Mouse (Mus musculus): ENCODE results near the gene Smc3. TPM values are rescaled to one million over a fixed set of nuclear protein-coding genes. Genes with fewer than 3 reads are reported as not detected.
A peak's percentile ranks its signal among the peaks of the same experiment; 100 is the strongest.

The Smc3 gene
- polyA plus RNA-seq, 1 experiment from 2014 or later: 45.0 TPM

- Histone ChIP-seq H3K4me1 (replicated peaks) (peaks cover 11% of the 10 kb centered on the region; the same call in 1 of the 2 replicates), H3K4me2 (peak within 1 kb of the TSS; percentile 74), H3K9ac (0 out of 2 replicates have a peak within 1 kb of the TSS, but pooled peaks have one; percentile 29), H3K36me3 (no peaks in the 10 kb centered on the region), H3K27ac (no peak within 1 kb of the TSS), H3K9me3 (replicated peaks) (no peaks in the 10 kb centered on the region), H3K27me3 (peaks cover 86% of the 10 kb centered on the region), H3K4me3 (replicated peaks) (peak within 1 kb of the TSS; percentile 57)
- DNase-seq: no peak
- no peak for ATAC-seq (ENCODE audit: low read depth)
- WGBS (ENCODE audit: insufficient replicate concordance): 2% methylated on average over 73 of the region's 82 CpGs
Observed at GRCm38 (mm10) chr19:53676718-53677634, 76.8 kb downstream of the Smc3 start, which contains the start of gene Rbm20. Rbm20 (plus strand) TSS chr19:53677306.

GRCm38 (mm10) chr19:53679194-53679593 is 79.0 kb downstream of the Smc3 start:
- no peak overlapping the region for H3K27ac ChIP-seq
- no peak overlapping the region for H3K4me3 ChIP-seq (replicated peaks)
- H3K4me2 ChIP-seq: no peak overlapping the region
- no peaks in the 10 kb centered on the region for H3K9me3 ChIP-seq (replicated peaks)
- H3K9ac ChIP-seq: no peak overlapping the region
- DNase-seq: no peak
- peaks cover 11% of the 10 kb centered on the region; the same call in 1 of the 2 replicates for H3K4me1 ChIP-seq (replicated peaks)
- no peak for ATAC-seq (ENCODE audit: low read depth)
- 85% methylated on average over 9 of the region's 9 CpGs for WGBS (ENCODE audit: insufficient replicate concordance)
- H3K27me3 ChIP-seq: peaks cover 89% of the 10 kb centered on the region
- no peaks in the 10 kb centered on the region for H3K36me3 ChIP-seq

GRCm38 (mm10) chr19:53679981-53680380 is 79.8 kb downstream of the Smc3 start:
- Histone ChIP-seq H3K27me3 (peaks cover 84% of the 10 kb centered on the region), H3K9me3 (replicated peaks) (no peaks in the 10 kb centered on the region), H3K4me1 (replicated peaks) (peaks cover 11% of the 10 kb centered on the region; the same call in 1 of the 2 replicates), H3K4me3 (replicated peaks) (no peak overlapping the region), H3K9ac (no peak overlapping the region), H3K36me3 (no peaks in the 10 kb centered on the region), H3K27ac (no peak overlapping the region), H3K4me2 (no peak overlapping the region)
- DNase-seq (no peak), ATAC-seq (ENCODE audit: low read depth) (no peak)
- 64% methylated on average over 7 of the region's 7 CpGs for WGBS (ENCODE audit: insufficient replicate concordance)

- no peak for DNase-seq
- Histone ChIP-seq H3K9me3 (replicated peaks) (no peaks in the 10 kb centered on the region), H3K4me3 (replicated peaks) (no peak overlapping the region), H3K27me3 (peaks cover 60% of the 10 kb centered on the region), H3K4me2 (no peak overlapping the region), H3K4me1 (replicated peaks) (no peaks in the 10 kb centered on the region), H3K36me3 (no peaks in the 10 kb centered on the region), H3K27ac (no peak overlapping the region), H3K9ac (no peak overlapping the region)
- 43% methylated on average over 8 of the region's 8 CpGs for WGBS (ENCODE audit: insufficient replicate concordance)
- no peak for ATAC-seq (ENCODE audit: low read depth)
Observed at GRCm38 (mm10) chr19:53682427-53682826, 82.2 kb downstream of the Smc3 start.

GRCm38 (mm10) chr19:53687592-53687991 is 87.4 kb downstream of the Smc3 start:
- Histone ChIP-seq H3K4me2 (no peak overlapping the region), H3K27ac (no peak overlapping the region), H3K4me3 (replicated peaks) (no peak overlapping the region), H3K9ac (no peak overlapping the region), H3K4me1 (replicated peaks) (no peaks in the 10 kb centered on the region), H3K36me3 (no peaks in the 10 kb centered on the region), H3K9me3 (replicated peaks) (no peaks in the 10 kb centered on the region), H3K27me3 (peaks cover 17% of the 10 kb centered on the region)
- DNase-seq (no peak), ATAC-seq (ENCODE audit: low read depth) (no peak)
- 79% methylated on average over 5 of the region's 5 CpGs for WGBS (ENCODE audit: insufficient replicate concordance)

- Histone ChIP-seq H3K9me3 (replicated peaks) (no peaks in the 10 kb centered on the region), H3K4me3 (replicated peaks) (no peak overlapping the region), H3K27ac (no peak overlapping the region), H3K4me2 (no peak overlapping the region), H3K4me1 (replicated peaks) (no peaks in the 10 kb centered on the region), H3K27me3 (no peaks in the 10 kb centered on the region), H3K9ac (no peak overlapping the region), H3K36me3 (no peaks in the 10 kb centered on the region)
- ATAC-seq (ENCODE audit: low read depth) (no peak), DNase-seq (no peak)
- 66% methylated on average over 10 of the region's 10 CpGs for WGBS (ENCODE audit: insufficient replicate concordance)
Observed at GRCm38 (mm10) chr19:53690816-53691215, 90.6 kb downstream of the Smc3 start.

GRCm38 (mm10) chr19:53694020-53694419 is 93.8 kb downstream of the Smc3 start:
- WGBS (ENCODE audit: insufficient replicate concordance): 20% methylated on average over 1 of the region's 1 CpGs
- H3K27me3 ChIP-seq: no peaks in the 10 kb centered on the region
- no peaks in the 10 kb centered on the region for H3K9me3 ChIP-seq (replicated peaks)
- no peaks in the 10 kb centered on the region for H3K4me1 ChIP-seq (replicated peaks)
- H3K4me3 ChIP-seq (replicated peaks): no peak overlapping the region
- no peaks in the 10 kb centered on the region for H3K36me3 ChIP-seq
- ATAC-seq (ENCODE audit: low read depth) (no peak), DNase-seq (no peak)
- no peak overlapping the region for H3K4me2 ChIP-seq
- no peak overlapping the region for H3K9ac ChIP-seq
- no peak overlapping the region for H3K27ac ChIP-seq

Other genes starting within 250 kb of the Smc3 start
- not detected in 2 replicates for gene Gm10197, start 228.6 kb upstream of the Smc3 start, polyA plus RNA-seq (2015; fragmentation: Nextera tagmentation; extraction: Ambion mirVana)
- gene Smndc1, start 209.8 kb upstream of the Smc3 start, polyA plus RNA-seq (2015; fragmentation: Nextera tagmentation; extraction: Ambion mirVana): 28.0 and 31.0 TPM in 2 replicates
- gene Dusp5, start 71.3 kb upstream of the Smc3 start, polyA plus RNA-seq (2015; fragmentation: Nextera tagmentation; extraction: Ambion mirVana): 2.6 and 2.8 TPM in 2 replicates
- 256 and 281 TPM in 2 replicates for gene Nutf2-ps1, start 11.3 kb upstream of the Smc3 start, polyA plus RNA-seq (2015; fragmentation: Nextera tagmentation; extraction: Ambion mirVana)
- 0.05 and 0.33 TPM in 2 replicates for gene Rbm20, start 76.9 kb downstream of the Smc3 start, polyA plus RNA-seq (2015; fragmentation: Nextera tagmentation; extraction: Ambion mirVana)